Mouse (Mus musculus) bone marrow macrophage, adult 2 months (primary cell): ENCODE measurements at regions not wholly inside any gene's neighbourhood (a gene's known extent, or its start where the extent isn't known, plus 50 kb on each side); places are given as distances from the start of the nearest gene placed in this dataset.

Source experiments
- CTCF ChIP-seq: IDR thresholded peaks from 2 replicates; pipeline ENCODE4 v1.5.1; 2012; ENCODE audit warnings: low read depth, mild to moderate bottlenecking, low read length, moderate library complexity
- POLR2A ChIP-seq: IDR thresholded peaks from 2 replicates; pipeline ENCODE4 v1.6.1; 2012; ENCODE audit warnings: mild to moderate bottlenecking, low read depth, low read length, borderline replicate concordance

- TF ChIP-seq POLR2A: no peak
- peak; percentile 27; the same call in 1 of the 2 replicates for TF ChIP-seq CTCF
Observed at GRCm38 (mm10) chr8:15729075-15729474, 683.2 kb upstream of the BB014433 start.
